Comparison of ENCODE assay signal across 9 mouse cellular contexts in the genomic region with DNA sequence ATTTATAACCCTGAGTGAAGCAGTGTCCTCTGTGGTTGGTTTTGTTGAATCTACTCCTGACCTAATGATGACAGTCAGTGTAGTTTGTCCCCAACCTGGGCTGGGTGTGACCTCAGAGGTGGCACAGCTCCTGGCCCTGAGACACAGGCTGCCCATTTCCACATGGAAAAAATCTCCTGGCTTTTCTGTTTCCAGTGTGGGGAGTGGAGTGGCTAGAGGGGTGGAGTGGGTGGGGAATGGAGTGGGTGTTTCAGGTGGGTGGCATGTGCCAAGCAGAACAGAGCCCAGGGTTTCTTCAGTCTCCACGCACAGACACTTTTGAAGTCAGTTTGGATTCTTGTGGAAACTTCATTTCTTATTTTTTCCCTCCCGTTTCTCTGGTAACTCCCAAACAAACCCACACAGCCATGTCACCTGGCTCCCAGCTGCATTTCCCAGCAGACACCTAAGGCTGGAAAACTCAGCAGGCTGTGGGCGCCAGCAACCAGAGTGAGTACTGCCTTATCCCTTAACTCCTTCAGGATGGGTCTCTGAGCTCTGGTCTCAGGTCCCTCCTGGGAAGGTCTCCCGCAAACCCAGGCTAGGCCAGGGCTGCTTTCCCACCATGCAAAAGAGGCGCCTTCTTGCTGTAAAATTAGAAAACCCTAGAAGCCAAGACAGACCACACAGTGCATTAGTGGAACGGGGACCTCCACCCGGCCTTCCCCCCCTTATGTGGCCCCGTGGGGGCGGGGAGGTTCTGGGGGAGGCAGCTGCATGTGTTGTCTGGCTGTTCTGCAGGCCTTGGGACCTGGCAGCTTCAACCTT. TPM values are rescaled to one million over a fixed set of nuclear protein-coding genes. Genes with fewer than 3 reads are reported as not detected.
A peak's percentile ranks its signal among the peaks of the same experiment; 100 is the strongest.
DNase-seq lines count a peak whose midpoint lies in the region; ATAC-seq lines count a peak whose summit lies in the region.
"Had no signal": no experiment of that assay in that cellular context is flagged by ENCODE, and none has a peak within 500 bp of the region (broad histone marks: within the 10 kb centered on the region; RNA-seq: fewer than 3 reads in every experiment).

No protein-coding gene starts in this region.

- WGBS in hindbrain, embryonic 10.5 days, result 83% methylated on average over 9 of the region's 9 CpGs
- 82% methylated on average over 9 of the region's 9 CpGs for WGBS in hindbrain, embryonic 11.5 days
- WGBS in heart, embryonic 16.5 days, result 56% methylated on average over 9 of the region's 9 CpGs
- 83% methylated on average over 9 of the region's 9 CpGs for WGBS in forebrain, embryonic 11.5 days

- H3K36me3 ChIP-seq in hindbrain, embryonic 10.5 days, result no peaks in the 10 kb centered on the region
- H3K36me3 ChIP-seq in hindbrain, embryonic 11.5 days (ENCODE audit: control insufficient read depth, insufficient read depth, low read length), result no peaks in the 10 kb centered on the region
- H3K36me3 ChIP-seq in heart, embryonic 16.5 days (ENCODE audit: control insufficient read depth, insufficient read depth), result no peaks in the 10 kb centered on the region
- no peaks in the 10 kb centered on the region for H3K36me3 ChIP-seq in forebrain, embryonic 11.5 days (ENCODE audit: control insufficient read depth, insufficient read depth, low read length)

- no peak for ATAC-seq in hindbrain, embryonic 11.5 days (ENCODE audit: low FRiP score)
- 0 out of 2 replicates have a peak, but pooled peaks have one; percentile 49 for ATAC-seq in heart, embryonic 16.5 days (replicated peaks; ENCODE audit: extremely low read depth, insufficient read depth, low FRiP score)
- no peak for ATAC-seq in megakaryocyte, adult 5-6 weeks (ENCODE audit: poor library complexity, severe bottlenecking)
- ATAC-seq in forebrain, embryonic 11.5 days (replicated peaks; ENCODE audit: low FRiP score), result no peak

- 0 out of 2 replicates have a peak overlapping the region, but pooled peaks have one; percentile 9 for H3K27ac ChIP-seq in hindbrain, embryonic 10.5 days
- no peak overlapping the region for H3K27ac ChIP-seq in hindbrain, embryonic 11.5 days (ENCODE audit: low read depth, low read length)
- H3K27ac ChIP-seq in brown adipose tissue, adult 24 weeks (replicated peaks; ENCODE audit: low read depth, low read length), result peak overlapping the region; percentile 48; the same call in 1 of the 2 replicates
- H3K27ac ChIP-seq in heart, embryonic 16.5 days (ENCODE audit: low read length), result peak overlapping the region; percentile 66
- no peak overlapping the region for H3K27ac ChIP-seq in forebrain, embryonic 11.5 days (ENCODE audit: low read depth, low read length)
- H3K27ac ChIP-seq: hindbrain, embryonic 14.5 days had no signal

- no peak overlapping the region for H3K4me3 ChIP-seq in hindbrain, embryonic 10.5 days
- H3K4me3 ChIP-seq in hindbrain, embryonic 11.5 days (ENCODE audit: low read depth, low read length), result no peak overlapping the region
- H3K4me3 ChIP-seq in brown adipose tissue, adult 24 weeks (ENCODE audit: insufficient read depth, low read depth, low read length), result no peak overlapping the region
- no peak overlapping the region for H3K4me3 ChIP-seq in heart, embryonic 16.5 days (ENCODE audit: low read length)
- H3K4me3 ChIP-seq in forebrain, embryonic 11.5 days (ENCODE audit: low read depth, low read length), result no peak overlapping the region

- H3K9ac ChIP-seq in hindbrain, embryonic 11.5 days (ENCODE audit: low read depth, low read length), result no peak overlapping the region
- no peak overlapping the region for H3K9ac ChIP-seq in heart, embryonic 16.5 days (ENCODE audit: low read length)
- H3K9ac ChIP-seq in forebrain, embryonic 11.5 days (ENCODE audit: low read length), result no peak overlapping the region
- H3K9ac ChIP-seq: hindbrain, embryonic 14.5 days had no signal

- no peaks in the 10 kb centered on the region for H3K9me3 ChIP-seq in hindbrain, embryonic 10.5 days
- no peaks in the 10 kb centered on the region for H3K9me3 ChIP-seq in hindbrain, embryonic 11.5 days (ENCODE audit: control insufficient read depth, low read length)
- no peaks in the 10 kb centered on the region for H3K9me3 ChIP-seq in heart, embryonic 16.5 days (replicated peaks; ENCODE audit: control insufficient read depth, low read length)
- no peaks in the 10 kb centered on the region for H3K9me3 ChIP-seq in forebrain, embryonic 11.5 days (ENCODE audit: control insufficient read depth, low read length)

- DNase-seq in hindbrain, embryonic 10.5 days (ENCODE audit: low spot score), result no peak
- DNase-seq in hindbrain, embryonic 11.5 days (ENCODE audit: low spot score), result no peak
- DNase-seq in lung, postnatal 10 days, result peak; percentile 81
- no peak for DNase-seq in forebrain, embryonic 11.5 days (ENCODE audit: low spot score)
- DNase-seq in adrenal gland, postnatal 4 days (ENCODE audit: low spot score in 2 of 2), result no peak

- H3K4me1 ChIP-seq in hindbrain, embryonic 10.5 days (replicated peaks), result 0 out of 2 replicates have a peak, but pooled peaks cover 3% of the 10 kb centered on the region
- no peaks in the 10 kb centered on the region for H3K4me1 ChIP-seq in hindbrain, embryonic 11.5 days (replicated peaks; ENCODE audit: control insufficient read depth, insufficient read depth, low read length)
- peaks cover 14% of the 10 kb centered on the region for H3K4me1 ChIP-seq in brown adipose tissue, adult 24 weeks (ENCODE audit: control insufficient read depth, insufficient read depth, insufficient read length, low read length)
- H3K4me1 ChIP-seq in heart, embryonic 16.5 days (ENCODE audit: control insufficient read depth, insufficient read depth, low read length), result no peaks in the 10 kb centered on the region
- no peaks in the 10 kb centered on the region for H3K4me1 ChIP-seq in forebrain, embryonic 11.5 days (replicated peaks; ENCODE audit: control insufficient read depth, insufficient read depth, low read length)

- H3K4me2 ChIP-seq in hindbrain, embryonic 11.5 days (replicated peaks; ENCODE audit: low read depth, low read length), result no peak overlapping the region
- H3K4me2 ChIP-seq in heart, embryonic 16.5 days (ENCODE audit: low read depth, low read length), result no peak overlapping the region
- no peak overlapping the region for H3K4me2 ChIP-seq in forebrain, embryonic 11.5 days (ENCODE audit: low read depth, low read length, severe bottlenecking)
- H3K4me2 ChIP-seq: hindbrain, embryonic 14.5 days had no signal

- no peaks in the 10 kb centered on the region for H3K27me3 ChIP-seq in hindbrain, embryonic 10.5 days (ENCODE audit: insufficient read depth, poor library complexity, severe bottlenecking)
- H3K27me3 ChIP-seq in hindbrain, embryonic 11.5 days (ENCODE audit: control insufficient read depth, insufficient read depth, low read length), result no peaks in the 10 kb centered on the region
- H3K27me3 ChIP-seq in heart, embryonic 16.5 days (ENCODE audit: control insufficient read depth, insufficient read depth, low read length), result no peaks in the 10 kb centered on the region
- H3K27me3 ChIP-seq in forebrain, embryonic 11.5 days (ENCODE audit: control insufficient read depth, insufficient read depth, low read length), result no peaks in the 10 kb centered on the region

RNA-seq across cellular contexts. Expression of gene Col6a2, which starts 19.4 kb away (rescaled TPM):
- polyA plus RNA-seq in hindbrain, embryonic 10.5 days (2016; fragmentation: Nextera tagmentation; extraction: Ambion mirVana), result 10.9 and 16.5 TPM in 2 replicates
- 12.6 and 13.3 TPM in 2 replicates for polyA plus RNA-seq in hindbrain, embryonic 11.5 days (2014; fragmentation: Nextera tagmentation; extraction: Ambion mirVana)
- 34.7 and 42.3 TPM in 2 replicates for polyA plus RNA-seq in brown adipose tissue, adult 24 weeks (2012; ENCODE audit: insufficient read depth, insufficient read length, missing spikeins)
- polyA plus RNA-seq in heart, embryonic 16.5 days (2015; fragmentation: Nextera tagmentation; extraction: Ambion mirVana), result 100 and 120 TPM in 2 replicates
- total RNA-seq in megakaryocyte, adult 5-6 weeks (2015), result 0.13 TPM in 1 of 2 replicates, not detected in the other
- not detected in 2 replicates for total RNA-seq in megakaryocyte, adult 5-6 weeks (2017)
- polyA plus RNA-seq in forebrain, embryonic 11.5 days (2014; fragmentation: Nextera tagmentation; extraction: Ambion mirVana), result 9.6 and 12.3 TPM in 2 replicates
- 100 to 1,000 TPM; 175 to 182 TPM for total RNA-seq in adrenal gland, postnatal 4 days (2021)

Comparison
In these comparisons a context has a peak if more than half of its experiments do, and no peak if none do; other contexts are left out.
1. H3K27ac ChIP-seq: peak in hindbrain, embryonic 10.5 days (single experiment), brown adipose tissue, adult 24 weeks (single experiment) and heart, embryonic 16.5 days (single experiment); none in hindbrain, embryonic 11.5 days (single experiment) and forebrain, embryonic 11.5 days (single experiment).